8 mouse cellular contexts compared by ENCODE assay signal in genomic region chr6:71631706-71632461, GRCm38 (mm10). TPM values are rescaled to one million over a fixed set of nuclear protein-coding genes. Genes with fewer than 3 reads are reported as not detected.
DNase-seq lines count a peak whose midpoint lies in the region; ATAC-seq lines count a peak whose summit lies in the region.

No protein-coding gene starts in this region.

- peak overlapping the region; percentile 79 for H3K9ac ChIP-seq in embryonic facial prominence, embryonic 15.5 days
- H3K9ac ChIP-seq in kidney, embryonic 14.5 days (ENCODE audit: low read depth, low read length): peak overlapping the region; percentile 84
- peak overlapping the region; percentile 90 for H3K9ac ChIP-seq in liver, embryonic 11.5 days (ENCODE audit: low read depth, low read length)
- peak overlapping the region; percentile 82 for H3K9ac ChIP-seq in neural tube, embryonic 12.5 days

- DNase-seq in left cerebral cortex, adult 18-20 months (ENCODE audit: low spot score in 2 of 2): peak; percentile 34 to 46
- no peak for DNase-seq in left cerebral cortex, adult 11 months (ENCODE audit: low spot score)
- peak; percentile 57 for DNase-seq in heart, adult 8-10 months (ENCODE audit: low spot score)
- DNase-seq in liver, embryonic 11.5 days (ENCODE audit: low spot score): peak; percentile 55
- DNase-seq in testis, postnatal 10 days (ENCODE audit: low spot score): peak; percentile 72

- peak overlapping the region; percentile 98 for H3K27ac ChIP-seq in embryonic facial prominence, embryonic 15.5 days (replicated peaks)
- peak overlapping the region; percentile 97 for H3K27ac ChIP-seq in kidney, embryonic 14.5 days (ENCODE audit: low read depth, low read length)
- peak overlapping the region; percentile 87 for H3K27ac ChIP-seq in liver, embryonic 11.5 days (ENCODE audit: low read depth, low read length)
- H3K27ac ChIP-seq in neural tube, embryonic 12.5 days: peak overlapping the region; percentile 86; the same call in 1 of the 2 replicates

- H3K27me3 ChIP-seq in embryonic facial prominence, embryonic 15.5 days: peaks cover 2% of the 10 kb centered on the region; the same call in 1 of the 2 replicates
- no peaks in the 10 kb centered on the region for H3K27me3 ChIP-seq in kidney, embryonic 14.5 days (ENCODE audit: control insufficient read depth, insufficient read depth, low read length)
- H3K27me3 ChIP-seq in liver, embryonic 11.5 days (replicated peaks; ENCODE audit: control insufficient read depth, insufficient read depth, low read length): no peaks in the 10 kb centered on the region
- H3K27me3 ChIP-seq in neural tube, embryonic 12.5 days (replicated peaks): 0 out of 2 replicates have a peak, but pooled peaks cover 3% of the 10 kb centered on the region

- no peaks in the 10 kb centered on the region for H3K9me3 ChIP-seq in embryonic facial prominence, embryonic 15.5 days (replicated peaks)
- H3K9me3 ChIP-seq in kidney, embryonic 14.5 days (ENCODE audit: control insufficient read depth, low read length): no peaks in the 10 kb centered on the region
- H3K9me3 ChIP-seq in liver, embryonic 11.5 days (ENCODE audit: control insufficient read depth, low read length): no peaks in the 10 kb centered on the region
- H3K9me3 ChIP-seq in neural tube, embryonic 12.5 days: no peaks in the 10 kb centered on the region

- peak overlapping the region; percentile 68 for H3K4me2 ChIP-seq in embryonic facial prominence, embryonic 15.5 days (replicated peaks)
- peak overlapping the region; percentile 67 for H3K4me2 ChIP-seq in kidney, embryonic 14.5 days (replicated peaks; ENCODE audit: low read depth, low read length)
- peak overlapping the region; percentile 66 for H3K4me2 ChIP-seq in liver, embryonic 11.5 days
- H3K4me2 ChIP-seq in neural tube, embryonic 12.5 days (replicated peaks): peak overlapping the region; percentile 80

- ATAC-seq in embryonic facial prominence, embryonic 15.5 days (ENCODE audit: insufficient number of reproducible peaks, low FRiP score, low TSS enrichment, low read depth): no peak
- peak; percentile 12 for ATAC-seq in kidney, embryonic 14.5 days (ENCODE audit: low FRiP score, low TSS enrichment)
- 0 out of 2 replicates have a peak, but pooled peaks have one; percentile 1 for ATAC-seq in liver, embryonic 11.5 days (replicated peaks; ENCODE audit: low FRiP score)
- ATAC-seq in neural tube, embryonic 12.5 days (ENCODE audit: low FRiP score, low read depth): peak; percentile 1; the same call in 1 of the 2 replicates

- peak overlapping the region; percentile 86 for H3K4me3 ChIP-seq in embryonic facial prominence, embryonic 15.5 days (replicated peaks)
- H3K4me3 ChIP-seq in kidney, embryonic 14.5 days (ENCODE audit: low read length): peak overlapping the region; percentile 89
- H3K4me3 ChIP-seq in liver, embryonic 11.5 days (ENCODE audit: low read depth, low read length): peak overlapping the region; percentile 88
- peak overlapping the region; percentile 83 for H3K4me3 ChIP-seq in neural tube, embryonic 12.5 days

- peaks cover 7% of the 10 kb centered on the region for H3K36me3 ChIP-seq in embryonic facial prominence, embryonic 15.5 days
- H3K36me3 ChIP-seq in kidney, embryonic 14.5 days (ENCODE audit: control insufficient read depth, insufficient read depth, low read length): peaks cover 26% of the 10 kb centered on the region
- H3K36me3 ChIP-seq in liver, embryonic 11.5 days (ENCODE audit: control insufficient read depth, insufficient read depth, low read length): peaks cover 3% of the 10 kb centered on the region; the same call in 1 of the 2 replicates
- peaks cover 19% of the 10 kb centered on the region for H3K36me3 ChIP-seq in neural tube, embryonic 12.5 days

- H3K4me1 ChIP-seq in embryonic facial prominence, embryonic 15.5 days: peaks cover 21% of the 10 kb centered on the region
- H3K4me1 ChIP-seq in kidney, embryonic 14.5 days (ENCODE audit: control insufficient read depth, insufficient read depth, low read length): peaks cover 11% of the 10 kb centered on the region
- H3K4me1 ChIP-seq in liver, embryonic 11.5 days (replicated peaks; ENCODE audit: control insufficient read depth, insufficient read depth, low read length): peaks cover 8% of the 10 kb centered on the region; the same call in 1 of the 2 replicates
- H3K4me1 ChIP-seq in neural tube, embryonic 12.5 days: peaks cover 24% of the 10 kb centered on the region

- 2% methylated on average over 40 of the region's 42 CpGs for WGBS in embryonic facial prominence, embryonic 15.5 days
- WGBS in kidney, embryonic 14.5 days: 3% methylated on average over 41 of the region's 42 CpGs
- WGBS in liver, embryonic 11.5 days: 5% methylated on average over 40 of the region's 42 CpGs
- under 1% methylated on average over 40 of the region's 42 CpGs for WGBS in neural tube, embryonic 12.5 days

RNA-seq across cellular contexts. Expression of gene Kdm3a, which starts 0.9 kb away (rescaled TPM):
- total RNA-seq in left cerebral cortex, adult 18-20 months (2021): 10 to 100 TPM; 50.1 to 53.4 TPM
- polyA plus RNA-seq in embryonic facial prominence, embryonic 15.5 days (2015; fragmentation: Nextera tagmentation; extraction: Ambion mirVana): 42.3 and 46.8 TPM in 2 replicates
- 10 to 100 TPM; 17.4 to 19.9 (median 19.0) TPM for total RNA-seq in heart, adult 8-10 months (2022)
- 26.7 and 47.5 TPM in 2 replicates for polyA plus RNA-seq in kidney, embryonic 14.5 days (2014; fragmentation: Nextera tagmentation; extraction: Ambion mirVana)
- polyA plus RNA-seq in liver, embryonic 11.5 days (2014; fragmentation: Nextera tagmentation; extraction: Ambion mirVana): 28.9 and 31.6 TPM in 2 replicates
- polyA plus RNA-seq in neural tube, embryonic 12.5 days (2016; fragmentation: Nextera tagmentation; extraction: Ambion mirVana): 77.8 and 79.6 TPM in 2 replicates
